Mouse (Mus musculus): ENCODE data around the gene Lad1.

DNA sequence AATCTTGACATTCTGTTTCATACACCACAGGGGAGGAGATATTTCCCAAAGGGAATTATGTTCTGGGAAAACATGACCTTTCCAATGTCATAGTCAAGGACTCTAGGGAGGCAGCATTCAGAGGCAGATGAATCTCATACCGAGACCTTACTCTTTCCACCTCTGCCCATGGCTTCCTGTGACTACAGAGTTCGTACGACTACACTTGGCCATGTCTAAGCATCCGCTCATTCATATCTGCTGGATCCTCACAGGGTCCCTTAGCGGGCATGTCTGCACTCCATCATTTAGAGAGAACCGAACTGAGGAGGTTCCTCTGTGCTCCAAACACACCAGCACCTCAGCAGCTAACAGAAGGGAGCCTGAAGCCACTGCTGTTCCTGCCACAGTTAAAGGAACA is 20.7 kb downstream of the Lad1 start:
- TF ChIP-seq CTCF (IDR thresholded peaks at IDR 0.05; ENCODE audit: extremely low read depth, insufficient read length, insufficient replicate concordance, low read depth, low read length) (no peak), POLR2A (IDR thresholded peaks at IDR 0.05; ENCODE audit: low read depth, low read length) (no peak)

Data from small intestine, adult 2 months (tissue).